Mouse (Mus musculus) cerebellum, adult 2 months (tissue): ENCODE data around the gene Arhgap21.

Source experiments
- CTCF ChIP-seq: fragments of 200-500 bp; IDR thresholded peaks from 2 replicates; pipeline ENCODE4 v1.5.1; 2011; ENCODE audit warnings: low read depth, mild to moderate bottlenecking, control low read depth, low read length, moderate library complexity, borderline replicate concordance; ENCODE audit not compliant: insufficient read depth
- POLR2A ChIP-seq: fragments of 200-500 bp; IDR thresholded peaks from 2 replicates; pipeline ENCODE4 v1.6.1; 2011; ENCODE audit warnings: low read length, control low read depth, borderline replicate concordance; ENCODE audit not compliant: insufficient read depth

- TF ChIP-seq CTCF, result no peak
- no peak for TF ChIP-seq POLR2A
Measured at GRCm38 (mm10) chr2:20883288-20883687, 85.4 kb downstream of the Arhgap21 start.
